Comparison of ENCODE assay signal across 22 mouse cellular contexts in the genomic region with DNA sequence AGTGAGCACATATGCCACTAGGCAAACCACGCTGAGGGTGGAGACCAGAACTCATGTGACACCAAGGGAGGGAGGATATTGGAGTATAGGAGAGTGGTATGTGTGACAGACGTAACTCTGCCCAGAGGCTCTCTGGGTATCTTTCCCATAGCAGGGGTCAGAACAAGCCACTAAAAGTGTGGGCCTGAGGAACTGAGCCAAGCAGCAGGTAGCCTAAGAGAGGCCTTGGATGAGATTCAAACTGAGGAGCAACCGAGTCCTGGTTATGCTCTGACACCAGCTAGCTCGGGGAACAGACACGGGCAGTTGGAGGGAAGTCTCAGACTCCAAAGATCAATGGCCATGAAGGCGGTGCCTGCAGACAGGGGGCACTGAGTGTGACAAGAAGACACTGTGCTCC.
A peak's percentile ranks its signal among the peaks of the same experiment; 100 is the strongest.
DNase-seq lines count a peak whose midpoint lies in the region; TF ChIP-seq lines count a peak whose summit lies in the region.
"Had no signal": no experiment of that assay in that cellular context is flagged by ENCODE, and none has a peak within 500 bp of the region (broad histone marks: within the 10 kb centered on the region; RNA-seq: fewer than 3 reads in every experiment).

No protein-coding gene starts in this region.

- TF ChIP-seq CTCF in cerebellum, adult 2 months (IDR thresholded peaks at IDR 0.05; ENCODE audit: borderline replicate concordance, insufficient read depth, low read depth, low read length), result no peak

- no peak overlapping the region for H3K27ac ChIP-seq in cerebellum, adult 2 months (ENCODE audit: insufficient read depth, low read length)
- H3K27ac ChIP-seq: embryonic facial prominence, embryonic 12.5 days; embryonic facial prominence, embryonic 15.5 days; gastrocnemius, adult 2 months; heart, embryonic 15.5 days; hindbrain, embryonic 14.5 days; hindbrain, postnatal 0 days; kidney, embryonic 15.5 days had no signal

- H3K4me1 ChIP-seq in cerebellum, adult 2 months (ENCODE audit: control insufficient read depth, insufficient read depth, low read length), result peaks cover 6% of the 10 kb centered on the region; the same call in 1 of the 2 replicates
- H3K4me1 ChIP-seq: embryonic facial prominence, embryonic 12.5 days; embryonic facial prominence, embryonic 15.5 days; heart, embryonic 12.5 days; heart, embryonic 15.5 days had no signal

- WGBS in cerebellum, adult 2 months, result 30% methylated on average over 6 of the region's 6 CpGs

- intact Hi-C loops in heart, postnatal 10 days (cut with DNase I), result no loop called here

- no peak for TF ChIP-seq POLR2A in cerebellum, adult 2 months (IDR thresholded peaks at IDR 0.05; ENCODE audit: borderline replicate concordance, insufficient read depth, low read length)

- no peak overlapping the region for H3K4me3 ChIP-seq in cerebellum, adult 2 months (replicated peaks; ENCODE audit: insufficient read depth, low read depth, low read length)
- H3K4me3 ChIP-seq: embryonic facial prominence, embryonic 12.5 days; embryonic facial prominence, embryonic 15.5 days; gastrocnemius, adult 2 months; heart, embryonic 12.5 days; heart, embryonic 15.5 days; kidney, embryonic 15.5 days had no signal

- no peaks in the 10 kb centered on the region for H3K27me3 ChIP-seq in cerebellum, adult 2 months (ENCODE audit: control insufficient read depth, insufficient read depth, low read length)
- H3K27me3 ChIP-seq: embryonic facial prominence, embryonic 12.5 days; embryonic facial prominence, embryonic 15.5 days; heart, embryonic 12.5 days; heart, embryonic 15.5 days; kidney, embryonic 15.5 days had no signal

- DNase-seq in cerebellum, adult 2 months, result peak; percentile 31 to 42
- no peak for DNase-seq in cerebellum, adult 11 months
- DNase-seq in heart, adult 11 months, result peak; percentile 57
- no peak for DNase-seq in heart, postnatal 10 days
- peak; percentile 30 to 51 for DNase-seq in cerebellum, postnatal 14 days
- DNase-seq in embryo, embryonic 9.5 days (ENCODE audit: extremely low spot score), result no peak
- DNase-seq: adrenal gland, adult 2 months; adrenal gland, postnatal 14 days; forebrain, postnatal 0 days; gastrocnemius, adult 2 months; gastrocnemius, postnatal 14 days; heart, adult 18-20 months; heart, postnatal 14 days; heart, postnatal 4 days; kidney, adult 18-20 months had no signal

Comparison
In these comparisons a context has a peak if more than half of its experiments do, and no peak if none do; other contexts are left out.
1. DNase-seq: peak in cerebellum, adult 2 months (2 of 2), heart, adult 11 months (single experiment) and cerebellum, postnatal 14 days (2 of 2); none in cerebellum, adult 11 months (single experiment), heart, postnatal 10 days (0 of 2) and embryo, embryonic 9.5 days (single experiment).